Mouse (Mus musculus): ENCODE data around the gene Boc. TPM values are rescaled to one million over a fixed set of nuclear protein-coding genes. Genes with fewer than 3 reads are reported as not detected.

Gene Boc
- polyA plus RNA-seq, 1 experiment: not detected

DNA sequence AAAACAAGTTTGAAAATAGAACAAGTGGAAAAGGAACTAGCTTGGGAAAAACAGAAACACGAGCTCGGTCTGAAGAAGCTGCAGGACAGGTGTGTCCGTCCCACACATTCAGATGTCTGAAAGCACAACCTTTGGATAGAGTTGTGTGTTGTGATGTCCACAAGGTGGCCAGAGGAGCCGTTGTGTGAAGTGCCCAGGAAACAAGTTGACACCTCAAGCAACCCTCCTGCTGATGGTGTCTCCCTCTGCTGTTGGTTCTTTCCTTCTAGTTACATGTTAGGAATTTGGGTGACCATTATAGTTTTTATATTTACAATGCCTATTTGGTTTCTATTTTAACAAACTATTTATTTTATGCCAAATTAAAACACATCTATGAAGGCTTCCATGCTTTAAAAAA, 123.2 kb downstream of the Boc start:
- TF ChIP-seq CTCF (IDR thresholded peaks at IDR 0.05; ENCODE audit: low read depth, low read length) (no peak), POLR2A (IDR thresholded peaks at IDR 0.05; ENCODE audit: borderline replicate concordance, low read depth, low read length) (no peak)
- Histone ChIP-seq H3K27ac (ENCODE audit: insufficient read depth, low read depth, low read length) (no peak overlapping the region), H3K4me3 (ENCODE audit: insufficient read depth, low read length) (no peak overlapping the region), H3K4me1 (ENCODE audit: control insufficient read depth, insufficient read depth, low read length) (no peaks in the 10 kb centered on the region)

Other genes with a start within 250 kb of the Boc start
- not detected in 2 replicates for gene Sidt1, start 225.7 kb downstream of the Boc start, polyA plus RNA-seq (2012; ENCODE audit: insufficient read depth, insufficient read length, missing spikeins)
- 22.5 and 24.1 TPM in 2 replicates for gene Spice1, start 211.8 kb downstream of the Boc start, polyA plus RNA-seq (2012; ENCODE audit: insufficient read depth, insufficient read length, missing spikeins)
- not detected in 2 replicates for gene Cfap44, start 164.1 kb downstream of the Boc start, polyA plus RNA-seq (2012; ENCODE audit: insufficient read depth, insufficient read length, missing spikeins)
- 5.4 and 5.8 TPM in 2 replicates for gene Nepro, start 165.4 kb upstream of the Boc start, polyA plus RNA-seq (2012; ENCODE audit: insufficient read depth, insufficient read length, missing spikeins)
- gene Gtpbp8, start 187.5 kb upstream of the Boc start, polyA plus RNA-seq (2012; ENCODE audit: insufficient read depth, insufficient read length, missing spikeins): 21.0 and 29.4 TPM in 2 replicates
- gene Cd200r1, start 206.8 kb upstream of the Boc start, polyA plus RNA-seq (2012; ENCODE audit: insufficient read depth, insufficient read length, missing spikeins): 97.6 and 98.0 TPM in 2 replicates

Measured in bone marrow macrophage, adult 2 months (primary cell).